Mouse (Mus musculus) thymus, adult 18-20 months (tissue): Measurements from ENCODE around the gene Nckap1l.

Experiments used
- DNase-seq, 2 experiments: peaks; one replicate each; pipeline ENCODE4 v3.0.0; 2022; ENCODE audit warnings: mixed read lengths in 2 of 2

The Nckap1l gene

GRCm38 (mm10) chr15:103501186-103501585 is 47.6 kb downstream of the Nckap1l start:
- no peak for DNase-seq

- DNase-seq = peak; percentile 55 to 57
These were observed 49.0 kb downstream of the Nckap1l start, which contains the start of gene Pde1b for GRCm38 (mm10) chr15:103502435-103503250. Gene Pde1b (plus strand): TSS chr15:103503034.

GRCm38 (mm10) chr15:103503251-103503600 is 49.6 kb downstream of the Nckap1l start:
- DNase-seq = no peak

GRCm38 (mm10) chr15:103503660-103504059 is 50.1 kb downstream of the Nckap1l start:
- no peak for DNase-seq

GRCm38 (mm10) chr15:103509317-103509716 is 55.7 kb downstream of the Nckap1l start:
- DNase-seq = no peak

GRCm38 (mm10) chr15:103511652-103512051 is 58.1 kb downstream of the Nckap1l start:
- DNase-seq = no peak

GRCm38 (mm10) chr15:103513621-103514031 is 60.0 kb downstream of the Nckap1l start:
- no peak for DNase-seq

- DNase-seq = peak; percentile 24 to 38
These were observed 60.5 kb downstream of the Nckap1l start for GRCm38 (mm10) chr15:103514119-103514518.

- no peak for DNase-seq
These were observed 61.3 kb downstream of the Nckap1l start for GRCm38 (mm10) chr15:103514914-103515313.

GRCm38 (mm10) chr15:103518600-103519385 is 65.2 kb downstream of the Nckap1l start:
- DNase-seq = no peak

GRCm38 (mm10) chr15:103519386-103520378 is 66.1 kb downstream of the Nckap1l start:
- DNase-seq = no peak

- no peak for DNase-seq
These were observed 69.0 kb downstream of the Nckap1l start for GRCm38 (mm10) chr15:103522458-103523099.

GRCm38 (mm10) chr15:103523156-103523555 is 69.6 kb downstream of the Nckap1l start:
- no peak for DNase-seq

- no peak for DNase-seq
These were observed 76.8 kb downstream of the Nckap1l start for GRCm38 (mm10) chr15:103530372-103530771.

- no peak for DNase-seq
These were observed 80.5 kb downstream of the Nckap1l start for GRCm38 (mm10) chr15:103534054-103534620.

- DNase-seq = no peak
These were observed 81.4 kb downstream of the Nckap1l start for GRCm38 (mm10) chr15:103535030-103535429.

- no peak for DNase-seq
These were observed 82.2 kb downstream of the Nckap1l start for GRCm38 (mm10) chr15:103535786-103536185.

- DNase-seq = no peak
These were observed 82.9 kb downstream of the Nckap1l start for GRCm38 (mm10) chr15:103536456-103536855.

GRCm38 (mm10) chr15:103537011-103537821 is 83.6 kb downstream of the Nckap1l start:
- DNase-seq = no peak

GRCm38 (mm10) chr15:103537822-103538213 is 84.2 kb downstream of the Nckap1l start, which contains the start of gene Ppp1r1a:
Gene Ppp1r1a (minus strand): TSS chr15:103538003.
- DNase-seq = no peak

GRCm38 (mm10) chr15:103539259-103539658 is 85.7 kb downstream of the Nckap1l start:
- no peak for DNase-seq
